Mouse (Mus musculus): ENCODE measurements around the gene Mtmr3.

DNA sequence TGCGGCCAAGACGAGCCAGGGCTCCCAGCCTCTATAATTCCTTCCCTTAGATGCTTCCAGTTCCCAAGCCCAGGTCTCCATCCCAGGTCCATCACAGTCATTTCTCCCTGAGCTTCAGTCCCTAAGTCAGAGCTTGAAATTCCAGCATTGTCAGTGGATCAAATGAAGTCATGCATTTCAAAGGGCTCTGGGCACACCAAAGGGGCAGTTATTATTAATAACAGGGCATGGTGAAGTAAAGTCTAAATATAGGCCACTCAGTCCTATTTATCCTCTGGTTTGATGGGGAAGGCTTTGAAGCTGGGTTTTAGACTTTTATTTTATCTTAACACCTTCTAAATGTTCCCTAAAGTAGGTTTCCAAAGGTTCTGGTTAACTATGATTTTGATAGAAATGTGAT is 17.2 kb upstream of the Mtmr3 start:
- TF ChIP-seq CTCF (IDR thresholded peaks at IDR 0.05; ENCODE audit: extremely low read depth, insufficient read depth, insufficient read length, insufficient replicate concordance) (no peak), POLR2A (IDR thresholded peaks at IDR 0.05; ENCODE audit: low read depth, low read length) (no peak)
